In the genomic region with DNA sequence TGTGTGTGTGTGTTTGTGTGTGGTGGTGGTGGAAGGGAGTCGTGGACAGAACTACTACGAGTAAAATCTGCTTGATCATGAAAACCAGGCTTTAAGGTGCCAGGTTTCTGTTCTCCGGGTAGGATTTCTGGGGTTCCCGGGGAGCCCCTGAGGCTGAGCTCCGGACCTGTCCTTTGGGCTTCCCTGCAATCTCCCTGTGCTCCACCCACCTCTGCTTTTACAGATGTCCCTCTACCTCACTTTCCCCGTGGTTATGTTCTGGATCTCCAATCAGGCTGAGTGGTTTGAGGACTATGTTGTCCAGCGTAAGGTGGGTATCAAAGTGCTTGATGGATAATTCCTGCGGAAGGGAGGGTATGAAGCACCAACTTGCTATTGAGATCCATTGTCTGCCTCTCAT, we compare ENCODE assay signal across 10 mouse cellular contexts. TPM values are rescaled to one million over a fixed set of nuclear protein-coding genes. Genes with fewer than 3 reads are reported as not detected.
DNase-seq lines count a peak whose midpoint lies in the region; ATAC-seq and TF ChIP-seq lines count a peak whose summit lies in the region.
"Had no signal": no experiment of that assay in that cellular context is flagged by ENCODE, and none has a peak within 500 bp of the region (broad histone marks: within the 10 kb centered on the region; RNA-seq: fewer than 3 reads in every experiment).

No protein-coding gene starts in this region.

- no peak for DNase-seq in liver, embryonic 11.5 days (ENCODE audit: low spot score)
- DNase-seq in liver = no peak
- no peak for DNase-seq in adrenal gland, postnatal 4 days (ENCODE audit: low spot score in 2 of 2)
- no peak for DNase-seq in right cerebral cortex, postnatal 14 days
- DNase-seq in layer of hippocampus, adult 8-10 months (ENCODE audit: low spot score in 2 of 2) = no peak

- H3K27me3 ChIP-seq in liver, embryonic 11.5 days (replicated peaks; ENCODE audit: control insufficient read depth, insufficient read depth, low read length) = no peaks in the 10 kb centered on the region
- no peaks in the 10 kb centered on the region for H3K27me3 ChIP-seq in embryonic facial prominence, embryonic 15.5 days
- no peaks in the 10 kb centered on the region for H3K27me3 ChIP-seq in intestine, postnatal 0 days (replicated peaks; ENCODE audit: control insufficient read depth, insufficient read depth, low read length)
- H3K27me3 ChIP-seq in neural tube, embryonic 14.5 days (ENCODE audit: control insufficient read depth, insufficient read depth, low read length) = no peaks in the 10 kb centered on the region

- H3K4me1 ChIP-seq in liver, embryonic 11.5 days (replicated peaks; ENCODE audit: control insufficient read depth, insufficient read depth, low read length) = peaks cover 13% of the 10 kb centered on the region
- H3K4me1 ChIP-seq in embryonic facial prominence, embryonic 15.5 days = peaks cover 19% of the 10 kb centered on the region
- peaks cover 6% of the 10 kb centered on the region for H3K4me1 ChIP-seq in intestine, postnatal 0 days (replicated peaks; ENCODE audit: control insufficient read depth, insufficient read depth, low read length)
- H3K4me1 ChIP-seq in neural tube, embryonic 14.5 days (ENCODE audit: control insufficient read depth, insufficient read depth, low read length) = peaks cover 13% of the 10 kb centered on the region

- WGBS in liver, embryonic 11.5 days = 67% methylated on average over 8 of the region's 8 CpGs
- 64% methylated on average over 8 of the region's 8 CpGs for WGBS in embryonic facial prominence, embryonic 15.5 days
- WGBS in intestine, postnatal 0 days = 60% methylated on average over 8 of the region's 8 CpGs
- WGBS in neural tube, embryonic 14.5 days = 74% methylated on average over 8 of the region's 8 CpGs

- no peaks in the 10 kb centered on the region for H3K9me3 ChIP-seq in liver, embryonic 11.5 days (ENCODE audit: control insufficient read depth, low read length)
- no peaks in the 10 kb centered on the region for H3K9me3 ChIP-seq in embryonic facial prominence, embryonic 15.5 days (replicated peaks)
- no peaks in the 10 kb centered on the region for H3K9me3 ChIP-seq in intestine, postnatal 0 days (ENCODE audit: control insufficient read depth)
- H3K9me3 ChIP-seq in neural tube, embryonic 14.5 days (ENCODE audit: control insufficient read depth, low read length) = no peaks in the 10 kb centered on the region

- TF ChIP-seq CTCF in intestine, postnatal 0 days (IDR thresholded peaks at IDR 0.05; ENCODE audit: low read depth) = no peak

- peak overlapping the region; percentile 94 for H3K4me3 ChIP-seq in liver, embryonic 11.5 days (ENCODE audit: low read depth, low read length)
- H3K4me3 ChIP-seq in embryonic facial prominence, embryonic 15.5 days (replicated peaks) = peak overlapping the region; percentile 72
- peak overlapping the region; percentile 92 for H3K4me3 ChIP-seq in intestine, postnatal 0 days (ENCODE audit: low read depth, low read length)
- H3K4me3 ChIP-seq in neural tube, embryonic 14.5 days (ENCODE audit: low read depth, low read length) = peak overlapping the region; percentile 75

- H3K9ac ChIP-seq in liver, embryonic 11.5 days (ENCODE audit: low read depth, low read length) = peak overlapping the region; percentile 67
- no peak overlapping the region; the same call in 1 of the 2 replicates for H3K9ac ChIP-seq in embryonic facial prominence, embryonic 15.5 days
- 0 out of 2 replicates have a peak overlapping the region, but pooled peaks have one; percentile 68 for H3K9ac ChIP-seq in intestine, postnatal 0 days (ENCODE audit: low read depth, low read length)
- H3K9ac ChIP-seq in neural tube, embryonic 14.5 days (replicated peaks; ENCODE audit: low read depth, low read length) = peak overlapping the region; percentile 63; the same call in 1 of the 2 replicates

- peak overlapping the region; percentile 69 for H3K4me2 ChIP-seq in liver, embryonic 11.5 days
- peak overlapping the region; percentile 81 for H3K4me2 ChIP-seq in embryonic facial prominence, embryonic 15.5 days (replicated peaks)
- H3K4me2 ChIP-seq in intestine, postnatal 0 days (replicated peaks; ENCODE audit: low read depth) = peak overlapping the region; percentile 89
- peak overlapping the region; percentile 71 for H3K4me2 ChIP-seq in neural tube, embryonic 14.5 days (ENCODE audit: low read depth, low read length)

- H3K27ac ChIP-seq in liver, embryonic 11.5 days (ENCODE audit: low read depth, low read length) = no peak overlapping the region
- H3K27ac ChIP-seq in embryonic facial prominence, embryonic 15.5 days (replicated peaks) = no peak overlapping the region
- H3K27ac ChIP-seq in intestine, postnatal 0 days (ENCODE audit: low read depth, low read length) = no peak overlapping the region
- H3K27ac ChIP-seq in neural tube, embryonic 14.5 days (ENCODE audit: low read depth, low read length) = no peak overlapping the region

- H3K36me3 ChIP-seq in liver, embryonic 11.5 days (ENCODE audit: control insufficient read depth, insufficient read depth, low read length) = peaks cover 15% of the 10 kb centered on the region
- H3K36me3 ChIP-seq in embryonic facial prominence, embryonic 15.5 days = peaks cover 11% of the 10 kb centered on the region
- peaks cover 17% of the 10 kb centered on the region for H3K36me3 ChIP-seq in intestine, postnatal 0 days (ENCODE audit: control insufficient read depth, insufficient read depth)
- H3K36me3 ChIP-seq in neural tube, embryonic 14.5 days (ENCODE audit: control insufficient read depth, insufficient read depth, low read length) = peaks cover 12% of the 10 kb centered on the region

- ATAC-seq in liver, embryonic 11.5 days (replicated peaks; ENCODE audit: low FRiP score) = no peak
- ATAC-seq in embryonic facial prominence, embryonic 15.5 days (ENCODE audit: insufficient number of reproducible peaks, low FRiP score, low TSS enrichment, low read depth) = no peak
- ATAC-seq in intestine, postnatal 0 days = no peak
- no peak for ATAC-seq in neural tube, embryonic 14.5 days (ENCODE audit: low read depth)

RNA-seq across cellular contexts. Expression of a gene that starts 0.8 kb away (rescaled TPM):
- polyA plus RNA-seq in liver, embryonic 11.5 days (2014; fragmentation: Nextera tagmentation; extraction: Ambion mirVana) = 102 and 111 TPM in 2 replicates
- 103 and 116 TPM in 2 replicates for polyA plus RNA-seq in embryonic facial prominence, embryonic 15.5 days (2015; fragmentation: Nextera tagmentation; extraction: Ambion mirVana)
- 152 TPM in 2 replicates for polyA plus RNA-seq in intestine, postnatal 0 days (2015; fragmentation: Nextera tagmentation; extraction: Ambion mirVana)
- polyA plus RNA-seq in neural tube, embryonic 14.5 days (2014; fragmentation: Nextera tagmentation; extraction: Ambion mirVana) = 81.2 and 89.1 TPM in 2 replicates
- 10 to 100 TPM; 90.1 to 98.4 TPM for total RNA-seq in adrenal gland, postnatal 4 days (2021)
- total RNA-seq in layer of hippocampus, adult 8-10 months (2022) = 100 to 1,000 TPM in 1 of 4 experiments, 10 to 100 TPM in 3; 42.2 to 100 (median 80.9) TPM

RNA-seq across cellular contexts. Expression of a gene that starts 1.0 kb away (rescaled TPM):
- polyA plus RNA-seq in liver, embryonic 11.5 days (2014; fragmentation: Nextera tagmentation; extraction: Ambion mirVana) = 60.5 and 66.8 TPM in 2 replicates
- polyA plus RNA-seq in embryonic facial prominence, embryonic 15.5 days (2015; fragmentation: Nextera tagmentation; extraction: Ambion mirVana) = 53.7 and 55.7 TPM in 2 replicates
- 16.8 and 17.5 TPM in 2 replicates for polyA plus RNA-seq in intestine, postnatal 0 days (2015; fragmentation: Nextera tagmentation; extraction: Ambion mirVana)
- polyA plus RNA-seq in neural tube, embryonic 14.5 days (2014; fragmentation: Nextera tagmentation; extraction: Ambion mirVana) = 48.0 and 48.5 TPM in 2 replicates
- 10 to 100 TPM; 48.2 to 48.8 TPM for total RNA-seq in adrenal gland, postnatal 4 days (2021)
- 10 to 100 TPM; 39.1 to 45.9 (median 41.4) TPM for total RNA-seq in layer of hippocampus, adult 8-10 months (2022)

RNA-seq across cellular contexts. Expression of a gene that starts 3.2 kb away (rescaled TPM):
- 0.40 TPM in 1 of 2 replicates, not detected in the other for polyA plus RNA-seq in liver, embryonic 11.5 days (2014; fragmentation: Nextera tagmentation; extraction: Ambion mirVana)
- polyA plus RNA-seq in embryonic facial prominence, embryonic 15.5 days (2015; fragmentation: Nextera tagmentation; extraction: Ambion mirVana) = 0.11 and 0.43 TPM in 2 replicates
- polyA plus RNA-seq in intestine, postnatal 0 days (2015; fragmentation: Nextera tagmentation; extraction: Ambion mirVana) = not detected in 2 replicates
- polyA plus RNA-seq in neural tube, embryonic 14.5 days (2014; fragmentation: Nextera tagmentation; extraction: Ambion mirVana) = 0.18 and 0.29 TPM in 2 replicates
- total RNA-seq in adrenal gland, postnatal 4 days (2021) = not detected
- total RNA-seq in layer of hippocampus, adult 8-10 months (2022) = not detected
- total RNA-seq: granulocyte monocyte progenitor cell, adult 5-6 weeks; neutrophil, adult 5-6 weeks had no signal

RNA-seq across cellular contexts. Expression of a gene that starts 8.6 kb away (rescaled TPM):
- 97.5 and 105 TPM in 2 replicates for polyA plus RNA-seq in liver, embryonic 11.5 days (2014; fragmentation: Nextera tagmentation; extraction: Ambion mirVana)
- 48.4 and 56.0 TPM in 2 replicates for polyA plus RNA-seq in embryonic facial prominence, embryonic 15.5 days (2015; fragmentation: Nextera tagmentation; extraction: Ambion mirVana)
- 163 and 185 TPM in 2 replicates for polyA plus RNA-seq in intestine, postnatal 0 days (2015; fragmentation: Nextera tagmentation; extraction: Ambion mirVana)
- polyA plus RNA-seq in neural tube, embryonic 14.5 days (2014; fragmentation: Nextera tagmentation; extraction: Ambion mirVana) = 33.7 and 40.4 TPM in 2 replicates
- 100 to 1,000 TPM; 107 to 136 TPM for total RNA-seq in adrenal gland, postnatal 4 days (2021)
- 10 to 100 TPM; 59.8 to 87.1 (median 69.4) TPM for total RNA-seq in layer of hippocampus, adult 8-10 months (2022)

RNA-seq across cellular contexts. Expression of a gene that starts 33.5 kb away (rescaled TPM):
- polyA plus RNA-seq in liver, embryonic 11.5 days (2014; fragmentation: Nextera tagmentation; extraction: Ambion mirVana) = 0.29 and 0.40 TPM in 2 replicates
- not detected in 2 replicates for polyA plus RNA-seq in embryonic facial prominence, embryonic 15.5 days (2015; fragmentation: Nextera tagmentation; extraction: Ambion mirVana)
- not detected in 2 replicates for polyA plus RNA-seq in intestine, postnatal 0 days (2015; fragmentation: Nextera tagmentation; extraction: Ambion mirVana)
- 0.54 and 0.63 TPM in 2 replicates for polyA plus RNA-seq in neural tube, embryonic 14.5 days (2014; fragmentation: Nextera tagmentation; extraction: Ambion mirVana)
- 1 to 10 TPM; 1.3 to 1.7 TPM for total RNA-seq in adrenal gland, postnatal 4 days (2021)
- 1 to 10 TPM in 1 of 4 experiments, under 1 TPM in 3; 0.61 to 1.3 (median 0.75) TPM for total RNA-seq in layer of hippocampus, adult 8-10 months (2022)
